Mouse (Mus musculus) bone marrow macrophage, adult 2 months (primary cell): ENCODE results near the gene Cdh22.

Experiments used
- CTCF ChIP-seq: IDR thresholded peaks from 2 replicates; pipeline ENCODE4 v1.5.1; 2012; ENCODE audit warnings: low read depth, mild to moderate bottlenecking, low read length, moderate library complexity
- POLR2A ChIP-seq: IDR thresholded peaks from 2 replicates; pipeline ENCODE4 v1.6.1; 2012; ENCODE audit warnings: mild to moderate bottlenecking, low read depth, low read length, borderline replicate concordance

DNA sequence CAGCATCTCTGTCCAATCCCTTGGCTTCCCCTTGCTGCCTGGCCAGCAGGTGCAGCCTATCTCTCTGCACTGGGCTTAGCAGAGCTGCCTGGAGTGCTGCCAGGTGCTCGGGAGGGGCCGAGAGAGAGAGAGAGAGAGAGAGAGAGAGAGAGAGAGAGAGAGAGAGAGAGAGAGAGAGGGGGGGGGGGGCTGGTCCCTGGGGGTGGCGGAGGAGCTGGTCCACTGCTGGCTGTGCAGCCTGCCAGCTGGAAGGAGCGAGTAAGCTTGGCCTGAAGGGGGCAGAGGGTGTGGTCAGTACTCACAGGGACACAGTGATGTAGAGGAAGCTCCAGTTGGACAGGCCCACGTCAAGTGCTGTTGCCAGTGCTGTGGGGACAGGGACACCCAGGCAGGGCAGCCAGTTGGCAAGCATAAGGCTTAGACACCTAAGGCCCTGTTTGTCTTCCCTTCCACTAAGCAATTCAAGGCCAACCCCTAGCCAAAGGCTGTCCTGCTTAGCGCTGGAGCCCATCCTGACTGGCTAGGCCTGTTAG, 47.2 kb upstream of the Cdh22 start:
- TF ChIP-seq POLR2A: no peak
- no peak for TF ChIP-seq CTCF
